Mouse (Mus musculus) liver, embryonic 13.5 days (tissue): ENCODE measurements around the gene Rasgef1b. TPM values are rescaled to one million over a fixed set of nuclear protein-coding genes. Genes with fewer than 3 reads are reported as not detected.

ENCODE experiments used
- ATAC-seq: fragments of 200-750 bp; cut with Nextera tagmentation; 2 replicates; pipeline ENCODE4 v1.8.0; 2017; ENCODE audit warnings: low read depth, mild to moderate bottlenecking, moderate number of reproducible peaks, moderate library complexity
- DNase-seq: peaks from one replicate; pipeline ENCODE4 v3.0.0; 2022
- H3K27ac ChIP-seq: fragments of 300-500 bp; sonication (generic); 2 replicates; pipeline ENCODE4 v1.5.1; 2015; ENCODE audit warnings: moderate library complexity, mild to moderate bottlenecking, inconsistent platforms
- H3K27me3 ChIP-seq: fragments of 300-500 bp; sonication (generic); 2 replicates; pipeline ENCODE4 v1.6.1; 2015; ENCODE audit warnings: mild to moderate bottlenecking, inconsistent platforms
- H3K36me3 ChIP-seq: fragments of 300-500 bp; sonication (generic); 2 replicates; pipeline ENCODE4 v1.6.1; 2015; ENCODE audit warnings: mild to moderate bottlenecking, inconsistent platforms
- H3K4me1 ChIP-seq: fragments of 300-500 bp; sonication (generic); replicated peaks from 2 replicates; pipeline ENCODE4 v1.6.1; 2015; ENCODE audit warnings: inconsistent platforms
- H3K4me2 ChIP-seq: fragments of 300-500 bp; sonication (generic); 2 replicates; pipeline ENCODE4 v1.6.1; 2015; ENCODE audit warnings: inconsistent platforms, mild to moderate bottlenecking, moderate library complexity
- H3K4me3 ChIP-seq: fragments of 300-500 bp; sonication (generic); replicated peaks from 2 replicates; pipeline ENCODE4 v1.5.1; 2015; ENCODE audit warnings: mild to moderate bottlenecking, inconsistent platforms
- H3K9ac ChIP-seq: fragments of 300-500 bp; sonication (generic); 2 replicates; pipeline ENCODE4 v1.6.1; 2015; ENCODE audit warnings: mild to moderate bottlenecking, inconsistent platforms
- H3K9me3 ChIP-seq: fragments of 300-500 bp; sonication (generic); replicated peaks from 2 replicates; pipeline ENCODE4 v1.6.1; 2016; ENCODE audit warnings: inconsistent platforms
- WGBS: fragments of 180-500 bp; shearing (Covaris S2); methylation state at CpG from one replicate; pipeline ENCODE4 v1.1.7; 2015; ENCODE audit not compliant: insufficient replicate concordance; 5-methylcytosine and 5-hydroxymethylcytosine counted together
- polyA plus RNA-seq: library from polyadenylated mRNA; unstranded; fragments of >200 nt; fragmentation: Nextera tagmentation; extraction: Ambion mirVana; gene quantifications from 2 replicates; pipeline ENCODE4 v1.2.1, GENCODE M21; 2015

Gene Rasgef1b
- polyA plus RNA-seq, 1 experiment from 2014 or later: 4.3 TPM

GRCm38 (mm10) chr5:99482524-99482923 is 246.3 kb downstream of the Rasgef1b start:
- Histone ChIP-seq H3K4me1 (peaks cover 40% of the 10 kb centered on the region), H3K9me3 (no peaks in the 10 kb centered on the region), H3K4me2 (no peak overlapping the region), H3K27ac (no peak overlapping the region), H3K27me3 (0 out of 2 replicates have a peak, but pooled peaks cover 5% of the 10 kb centered on the region), H3K4me3 (no peak overlapping the region), H3K9ac (no peak overlapping the region), H3K36me3 (no peaks in the 10 kb centered on the region)
- WGBS: 35% methylated on average over 6 of the region's 6 CpGs
- DNase-seq (peak; percentile 9), ATAC-seq (peak; percentile 79)

GRCm38 (mm10) chr5:99482016-99482415 is 246.8 kb downstream of the Rasgef1b start:
- Histone ChIP-seq H3K4me1 (peaks cover 43% of the 10 kb centered on the region), H3K36me3 (no peaks in the 10 kb centered on the region), H3K9me3 (no peaks in the 10 kb centered on the region), H3K27ac (no peak overlapping the region), H3K9ac (no peak overlapping the region), H3K27me3 (0 out of 2 replicates have a peak, but pooled peaks cover 5% of the 10 kb centered on the region), H3K4me3 (no peak overlapping the region), H3K4me2 (no peak overlapping the region)
- WGBS: 79% methylated on average over 7 of the region's 7 CpGs
- no peak for DNase-seq
- no peak for ATAC-seq

- Histone ChIP-seq H3K27ac (no peak overlapping the region), H3K9me3 (no peaks in the 10 kb centered on the region), H3K4me2 (peak overlapping the region; percentile 59; the same call in 1 of the 2 replicates), H3K36me3 (no peaks in the 10 kb centered on the region), H3K4me3 (no peak overlapping the region), H3K9ac (no peak overlapping the region), H3K4me1 (peaks cover 50% of the 10 kb centered on the region), H3K27me3 (no peaks in the 10 kb centered on the region)
- 62% methylated on average over 6 of the region's 6 CpGs for WGBS
- no peak for DNase-seq
- ATAC-seq: no peak
Observed at GRCm38 (mm10) chr5:99480078-99481031, 248.5 kb downstream of the Rasgef1b start.

GRCm38 (mm10) chr5:99479263-99480077 is 249.4 kb downstream of the Rasgef1b start:
- Histone ChIP-seq H3K4me1 (peaks cover 50% of the 10 kb centered on the region), H3K9ac (peak overlapping the region; percentile 45), H3K9me3 (no peaks in the 10 kb centered on the region), H3K36me3 (no peaks in the 10 kb centered on the region), H3K4me2 (peak overlapping the region; percentile 59), H3K27me3 (no peaks in the 10 kb centered on the region), H3K4me3 (peak overlapping the region; percentile 12; the same call in 1 of the 2 replicates), H3K27ac (no peak overlapping the region)
- WGBS: 11% methylated on average over 20 of the region's 20 CpGs
- ATAC-seq: peak; percentile 57
- peak; percentile 18 for DNase-seq

- peak; percentile 4 for DNase-seq
- H3K4me1 ChIP-seq: peaks cover 50% of the 10 kb centered on the region
- H3K36me3 ChIP-seq: no peaks in the 10 kb centered on the region
- 39% methylated on average over 4 of the region's 4 CpGs for WGBS
- H3K27ac ChIP-seq: no peak overlapping the region
- ATAC-seq: peak; percentile 70
- H3K9me3 ChIP-seq: no peaks in the 10 kb centered on the region
- 0 out of 2 replicates have a peak overlapping the region, but pooled peaks have one; percentile 12 for H3K4me3 ChIP-seq
- H3K27me3 ChIP-seq: no peaks in the 10 kb centered on the region
- H3K9ac ChIP-seq: no peak overlapping the region
- peak overlapping the region; percentile 59 for H3K4me2 ChIP-seq
Observed at GRCm38 (mm10) chr5:99478716-99479115, 250.1 kb downstream of the Rasgef1b start.

- ATAC-seq (no peak), DNase-seq (no peak)
- Histone ChIP-seq H3K9me3 (no peaks in the 10 kb centered on the region), H3K27me3 (no peaks in the 10 kb centered on the region), H3K27ac (no peak overlapping the region), H3K36me3 (no peaks in the 10 kb centered on the region), H3K4me2 (no peak overlapping the region), H3K4me3 (no peak overlapping the region), H3K9ac (no peak overlapping the region), H3K4me1 (peaks cover 43% of the 10 kb centered on the region)
- WGBS: 68% methylated on average over 9 of the region's 9 CpGs
Observed at GRCm38 (mm10) chr5:99477420-99477815, 251.4 kb downstream of the Rasgef1b start.

- Histone ChIP-seq H3K4me2 (no peak overlapping the region), H3K9ac (no peak overlapping the region), H3K4me1 (peaks cover 37% of the 10 kb centered on the region), H3K9me3 (no peaks in the 10 kb centered on the region), H3K36me3 (no peaks in the 10 kb centered on the region), H3K27ac (no peak overlapping the region), H3K27me3 (no peaks in the 10 kb centered on the region), H3K4me3 (no peak overlapping the region)
- no peak for DNase-seq
- 27% methylated on average over 6 of the region's 6 CpGs for WGBS
- no peak for ATAC-seq
Observed at GRCm38 (mm10) chr5:99476640-99477419, 252.0 kb downstream of the Rasgef1b start.

- Histone ChIP-seq H3K4me2 (no peak overlapping the region), H3K27me3 (no peaks in the 10 kb centered on the region), H3K36me3 (no peaks in the 10 kb centered on the region), H3K9ac (no peak overlapping the region), H3K4me3 (no peak overlapping the region), H3K4me1 (peaks cover 12% of the 10 kb centered on the region), H3K9me3 (no peaks in the 10 kb centered on the region), H3K27ac (no peak overlapping the region)
- 60% methylated on average over 5 of the region's 5 CpGs for WGBS
- ATAC-seq (no peak), DNase-seq (no peak)
Observed at GRCm38 (mm10) chr5:99472607-99473335, 256.1 kb downstream of the Rasgef1b start.

GRCm38 (mm10) chr5:99471790-99472189 is 257.1 kb downstream of the Rasgef1b start:
- WGBS: 52% methylated on average over 4 of the region's 4 CpGs
- no peak overlapping the region for H3K4me2 ChIP-seq
- ATAC-seq (no peak), DNase-seq (no peak)
- no peaks in the 10 kb centered on the region for H3K9me3 ChIP-seq
- peaks cover 4% of the 10 kb centered on the region for H3K4me1 ChIP-seq
- H3K36me3 ChIP-seq: no peaks in the 10 kb centered on the region
- H3K9ac ChIP-seq: no peak overlapping the region
- no peaks in the 10 kb centered on the region for H3K27me3 ChIP-seq
- H3K4me3 ChIP-seq: no peak overlapping the region
- no peak overlapping the region for H3K27ac ChIP-seq

- Histone ChIP-seq H3K36me3 (no peaks in the 10 kb centered on the region), H3K4me3 (no peak overlapping the region), H3K9me3 (no peaks in the 10 kb centered on the region), H3K9ac (no peak overlapping the region), H3K27ac (no peak overlapping the region), H3K27me3 (no peaks in the 10 kb centered on the region), H3K4me2 (no peak overlapping the region), H3K4me1 (no peaks in the 10 kb centered on the region)
- DNase-seq (no peak), ATAC-seq (no peak)
Observed at GRCm38 (mm10) chr5:99470613-99471012, 258.3 kb downstream of the Rasgef1b start.
